Mouse (Mus musculus) right cerebral cortex, postnatal 10 days (tissue): Measurements from ENCODE around the gene Inpp5d.

Source experiments
- DNase-seq, 2 experiments: peaks; one replicate each; pipeline ENCODE4 v3.0.0; 2021; ENCODE audit warnings: low spot score in 2 of 2

Inpp5d gene

GRCm38 (mm10) chr1:87769263-87769662 lies 149.2 kb downstream of the Inpp5d start:
- DNase-seq: no peak
